Mouse (Mus musculus) cortical plate, adult 2 months (tissue): ENCODE measurements around the gene 9930111J21Rik2.

Experiments used
- CTCF ChIP-seq: fragments of 200-500 bp; IDR thresholded peaks from 2 replicates; pipeline ENCODE4 v1.5.1; 2011; ENCODE audit warnings: mild to moderate bottlenecking, control low read depth, low read length; ENCODE audit not compliant: insufficient read depth; ENCODE audit errors: extremely low read depth
- POLR2A ChIP-seq: fragments of 200-500 bp; IDR thresholded peaks from 2 replicates; pipeline ENCODE4 v1.6.1; 2011; ENCODE audit warnings: mild to moderate bottlenecking, low read length, control low read depth; ENCODE audit not compliant: insufficient read depth; ENCODE audit errors: extremely low read depth

DNA sequence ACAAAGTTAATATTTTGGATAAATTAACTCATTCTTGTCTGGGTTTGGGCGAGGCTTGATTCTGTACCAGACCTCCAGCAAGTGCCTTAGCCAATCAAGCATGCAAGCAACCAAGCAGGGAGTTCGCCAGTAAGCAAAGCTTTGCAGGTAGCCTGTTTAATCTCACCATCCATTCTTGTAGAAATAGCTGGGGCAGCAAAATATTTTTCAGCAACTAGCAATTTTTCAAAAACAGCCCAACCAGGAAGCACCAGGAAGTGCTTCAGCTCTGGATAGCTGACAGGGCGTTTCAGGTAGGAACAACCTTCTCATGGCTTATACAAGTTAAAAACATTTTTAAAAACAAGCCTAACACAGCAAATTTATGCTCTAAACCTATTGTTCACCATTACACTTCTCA, 30.8 kb upstream of the 9930111J21Rik2 start:
- no peak for TF ChIP-seq CTCF
- TF ChIP-seq POLR2A: no peak
